Mouse (Mus musculus) heart, adult 18-20 months (tissue): Measurements from ENCODE around the gene Cldn9. TPM values are rescaled to one million over a fixed set of nuclear protein-coding genes. Genes with fewer than 3 reads are reported as not detected.

Experiments used
- DNase-seq, 2 experiments: peaks; one replicate each; pipeline ENCODE4 v3.0.0; 2021 to 2022; ENCODE audit warnings: mixed read lengths in 1 of 2
- total RNA-seq, 2 experiments: library from RNA; stranded (reverse); gene quantifications; 2 replicates each; pipeline ENCODE4 v1.2.3; 2021

Gene Cldn9
- total RNA-seq, 2 experiments from 2014 or later: not detected

DNA sequence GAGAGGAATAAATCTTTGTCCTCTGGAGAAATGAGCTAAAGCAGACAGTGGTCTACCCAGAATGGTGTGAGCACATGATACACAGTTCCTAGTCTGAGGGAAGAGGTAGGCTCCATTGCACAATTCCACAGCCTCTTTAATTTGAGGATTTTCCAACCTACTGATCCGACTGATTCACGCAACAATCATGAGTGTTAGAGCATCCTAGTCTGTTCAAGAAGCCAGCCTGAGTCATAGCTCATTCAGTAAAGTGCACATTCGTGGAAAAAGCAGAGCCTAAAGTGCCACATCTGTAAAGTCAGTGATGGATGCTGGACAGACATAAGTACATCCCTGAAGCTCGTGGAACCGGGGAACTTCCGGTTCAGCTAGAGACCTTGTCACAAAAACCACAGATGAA, 32.5 kb downstream of the Cldn9 start:
- no peak for DNase-seq

- DNase-seq: no peak
Measured at GRCm38 (mm10) chr17:23645894-23646293, 37.9 kb downstream of the Cldn9 start.

DNA sequence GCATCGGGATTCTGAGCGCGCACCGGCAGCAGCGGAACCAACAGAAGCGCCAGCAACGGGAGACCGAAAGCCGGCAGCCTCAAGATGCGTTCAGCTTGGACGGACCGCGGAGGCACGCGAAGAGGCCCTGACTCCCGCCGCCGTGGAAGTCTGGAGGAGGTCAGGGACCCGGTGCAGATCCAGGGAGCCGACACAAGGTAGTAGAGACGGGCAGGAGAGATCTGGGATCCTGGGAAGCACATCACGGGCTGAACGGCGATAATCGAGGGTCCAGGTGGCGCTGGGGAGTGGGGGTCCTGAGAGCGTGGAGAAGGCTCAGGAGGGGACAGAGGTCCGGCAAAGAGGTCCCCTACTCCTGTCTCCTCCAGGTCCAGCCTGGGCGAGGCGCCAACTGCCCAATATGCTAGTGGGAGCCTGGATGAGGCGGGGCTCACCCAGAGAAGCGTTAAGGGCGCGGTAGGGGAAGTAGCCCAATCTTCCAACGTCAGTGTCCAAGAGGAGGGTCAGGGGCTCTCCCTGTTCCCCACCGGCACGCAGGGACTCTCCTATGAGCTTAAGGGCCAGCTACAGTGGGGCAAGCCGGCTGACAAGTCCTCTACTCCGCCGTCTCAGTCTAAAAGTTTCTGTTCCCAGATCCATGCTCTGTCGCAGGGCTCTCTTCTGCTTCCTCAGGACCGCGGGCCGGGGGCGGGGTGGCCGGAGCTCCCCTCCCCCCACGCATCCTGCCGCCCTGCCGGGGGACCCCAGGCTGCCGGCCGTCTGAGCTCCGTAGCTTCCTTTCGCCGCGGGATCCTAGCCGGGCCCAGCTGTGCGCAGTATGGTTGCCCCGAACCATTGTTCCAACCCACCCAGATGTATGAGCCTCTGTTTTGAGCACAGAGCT, 39.0 kb downstream of the Cldn9 start, which contains the start of gene Mmp25:
Mmp25 (minus strand) TSS at position 665 of the 883 bp plus-strand sequence.
- no peak for DNase-seq

Other genes with a start within 250 kb of the Cldn9 start
- not detected for gene Vmn2r117, start 204.3 kb downstream of the Cldn9 start, total RNA-seq
- gene Zfp213, start 119.8 kb downstream of the Cldn9 start, total RNA-seq: 1 to 10 TPM; 6.2 to 7.3 TPM
- 1 to 10 TPM; 2.2 to 3.1 TPM for gene Zfp13, start 84.5 kb downstream of the Cldn9 start, total RNA-seq
- gene Zscan10, start 83.2 kb downstream of the Cldn9 start, total RNA-seq: not detected
- under 1 TPM in 1 of 2 experiments, not detected in 1; 0.13 TPM for gene Mmp25, start 38.7 kb downstream of the Cldn9 start, total RNA-seq
- not detected for gene Bicdl2, start 23.5 kb downstream of the Cldn9 start, total RNA-seq
- gene Hcfc1r1, start 10.4 kb downstream of the Cldn9 start, total RNA-seq: 100 to 1,000 TPM; 191 to 199 TPM
- 10 to 100 TPM; 11.0 to 11.2 TPM for gene Thoc6, start 10.1 kb downstream of the Cldn9 start, total RNA-seq
- 10 to 100 TPM; 63.7 to 89.9 TPM for gene Tnfrsf12a, start 6.6 kb downstream of the Cldn9 start, total RNA-seq
- not detected for gene Cldn6, start 4.8 kb downstream of the Cldn9 start, total RNA-seq
- not detected for gene 1520401A03Rik, start 38.8 kb upstream of the Cldn9 start, total RNA-seq
- 1 to 10 TPM; 1.1 to 1.4 TPM for gene Pkmyt1, start 42.3 kb upstream of the Cldn9 start, total RNA-seq
- 10 to 100 TPM; 22.9 to 29.2 TPM for gene Paqr4, start 56.8 kb upstream of the Cldn9 start, total RNA-seq
- under 1 TPM; 0.15 to 0.18 TPM for gene Kremen2, start 61.8 kb upstream of the Cldn9 start, total RNA-seq
- gene Flywch1, start 87.6 kb upstream of the Cldn9 start, total RNA-seq: 10 to 100 TPM; 38.1 to 40.7 TPM
- under 1 TPM in 1 of 2 experiments, not detected in 1; 0.55 TPM for gene Flywch2, start 102.1 kb upstream of the Cldn9 start, total RNA-seq
- gene Srrm2, start 106.5 kb upstream of the Cldn9 start, total RNA-seq: 100 to 1,000 TPM; 125 to 153 TPM
- gene Elob, start 145.1 kb upstream of the Cldn9 start, total RNA-seq: 100 to 1,000 TPM; 357 to 360 TPM
- not detected for gene Prss33, start 152.0 kb upstream of the Cldn9 start, total RNA-seq
- not detected for gene Prss32, start 159.8 kb upstream of the Cldn9 start, total RNA-seq
- not detected for gene Prss41, start 160.1 kb upstream of the Cldn9 start, total RNA-seq
- not detected for gene Prss21, start 184.0 kb upstream of the Cldn9 start, total RNA-seq
- not detected for gene Dcpp1, start 196.8 kb upstream of the Cldn9 start, total RNA-seq
- not detected for gene Dcpp2, start 196.9 kb upstream of the Cldn9 start, total RNA-seq
- not detected for gene Dcpp3, start 233.4 kb upstream of the Cldn9 start, total RNA-seq